Mouse (Mus musculus): ENCODE data around the gene Ppp6r3. TPM values are rescaled to one million over a fixed set of nuclear protein-coding genes. Genes with fewer than 3 reads are reported as not detected.
"Not testable (repeated sequence)": the region's sequence is repeated elsewhere in the genome, so short reads cannot be mapped to it uniquely, and the experiment has no call there.

The Ppp6r3 gene
- polyA plus RNA-seq, 1 experiment from 2014 or later, result 22.3 TPM

- Histone ChIP-seq H3K27me3 (no peaks in the 10 kb centered on the region), H3K4me3 (replicated peaks) (no peak overlapping the region), H3K9ac (no peak overlapping the region), H3K9me3 (replicated peaks) (no peaks in the 10 kb centered on the region), H3K4me1 (replicated peaks) (peaks cover 33% of the 10 kb centered on the region), H3K27ac (no peak overlapping the region), H3K36me3 (peaks cover 38% of the 10 kb centered on the region), H3K4me2 (no peak overlapping the region)
- 85% methylated on average over 2 of the region's 2 CpGs for WGBS (ENCODE audit: insufficient replicate concordance)
- ATAC-seq (ENCODE audit: low read depth) (no peak), DNase-seq (no peak)
These were observed 30.6 kb downstream of the Ppp6r3 start for GRCm38 (mm10) chr19:3544995-3545394.

GRCm38 (mm10) chr19:3542591-3542990 lies 33.0 kb downstream of the Ppp6r3 start:
- Histone ChIP-seq H3K27me3 (no peaks in the 10 kb centered on the region), H3K4me3 (replicated peaks) (no peak overlapping the region), H3K36me3 (peaks cover 47% of the 10 kb centered on the region), H3K4me2 (no peak overlapping the region), H3K9me3 (replicated peaks) (no peaks in the 10 kb centered on the region), H3K27ac (no peak overlapping the region), H3K9ac (no peak overlapping the region), H3K4me1 (replicated peaks) (peaks cover 50% of the 10 kb centered on the region)
- ATAC-seq (ENCODE audit: low read depth) (no peak), DNase-seq (no peak)
- 90% methylated on average over 4 of the region's 4 CpGs for WGBS (ENCODE audit: insufficient replicate concordance)

GRCm38 (mm10) chr19:3540997-3541396 lies 34.6 kb downstream of the Ppp6r3 start:
- DNase-seq (no peak), ATAC-seq (ENCODE audit: low read depth) (peak; percentile 47)
- Histone ChIP-seq H3K27me3 (no peaks in the 10 kb centered on the region), H3K36me3 (peaks cover 43% of the 10 kb centered on the region), H3K9me3 (replicated peaks) (no peaks in the 10 kb centered on the region), H3K4me3 (replicated peaks) (no peak overlapping the region), H3K9ac (no peak overlapping the region), H3K27ac (no peak overlapping the region), H3K4me2 (no peak overlapping the region), H3K4me1 (replicated peaks) (peaks cover 46% of the 10 kb centered on the region)
- WGBS (ENCODE audit: insufficient replicate concordance), result 45% methylated on average over 5 of the region's 5 CpGs

GRCm38 (mm10) chr19:3540254-3540653 lies 35.3 kb downstream of the Ppp6r3 start:
- Histone ChIP-seq H3K4me3 (replicated peaks) (no peak overlapping the region), H3K9me3 (replicated peaks) (no peaks in the 10 kb centered on the region), H3K4me2 (no peak overlapping the region), H3K9ac (no peak overlapping the region), H3K4me1 (replicated peaks) (peaks cover 41% of the 10 kb centered on the region), H3K36me3 (peaks cover 43% of the 10 kb centered on the region), H3K27me3 (no peaks in the 10 kb centered on the region), H3K27ac (no peak overlapping the region)
- WGBS (ENCODE audit: insufficient replicate concordance), result 82% methylated on average over 2 of the region's 2 CpGs
- no peak for DNase-seq
- no peak for ATAC-seq (ENCODE audit: low read depth)

GRCm38 (mm10) chr19:3539456-3539855 lies 36.1 kb downstream of the Ppp6r3 start:
- H3K4me3 ChIP-seq (replicated peaks), result no peak overlapping the region
- H3K27ac ChIP-seq, result no peak overlapping the region
- H3K36me3 ChIP-seq, result peaks cover 43% of the 10 kb centered on the region
- 61% methylated on average over 5 of the region's 5 CpGs for WGBS (ENCODE audit: insufficient replicate concordance)
- H3K4me1 ChIP-seq (replicated peaks), result peaks cover 39% of the 10 kb centered on the region
- no peaks in the 10 kb centered on the region for H3K27me3 ChIP-seq
- no peak overlapping the region for H3K4me2 ChIP-seq
- DNase-seq (no peak), ATAC-seq (ENCODE audit: low read depth) (no peak)
- no peaks in the 10 kb centered on the region for H3K9me3 ChIP-seq (replicated peaks)
- no peak overlapping the region for H3K9ac ChIP-seq

GRCm38 (mm10) chr19:3537658-3538057 lies 37.9 kb downstream of the Ppp6r3 start:
- H3K4me3 ChIP-seq (replicated peaks), result no peak overlapping the region

GRCm38 (mm10) chr19:3534945-3535344 lies 40.6 kb downstream of the Ppp6r3 start:
- DNase-seq (no peak), ATAC-seq (ENCODE audit: low read depth) (no peak)
- Histone ChIP-seq H3K4me1 (replicated peaks) (peaks cover 39% of the 10 kb centered on the region), H3K4me2 (no peak overlapping the region), H3K4me3 (replicated peaks) (no peak overlapping the region), H3K9ac (no peak overlapping the region), H3K27ac (no peak overlapping the region), H3K27me3 (no peaks in the 10 kb centered on the region), H3K9me3 (replicated peaks) (no peaks in the 10 kb centered on the region), H3K36me3 (peaks cover 19% of the 10 kb centered on the region)
- WGBS (ENCODE audit: insufficient replicate concordance), result 76% methylated on average over 3 of the region's 3 CpGs

More at GRCm38 (mm10) chr19:3537658-3538057, 37.9 kb downstream of the Ppp6r3 start:
- ATAC-seq (ENCODE audit: low read depth) (no peak), DNase-seq (no peak)
- Histone ChIP-seq H3K4me2 (no peak overlapping the region), H3K27me3 (no peaks in the 10 kb centered on the region), H3K9me3 (replicated peaks) (no peaks in the 10 kb centered on the region), H3K9ac (no peak overlapping the region), H3K4me1 (replicated peaks) (peaks cover 49% of the 10 kb centered on the region), H3K36me3 (peaks cover 35% of the 10 kb centered on the region), H3K27ac (no peak overlapping the region)
- WGBS (ENCODE audit: insufficient replicate concordance), result 85% methylated on average over 6 of the region's 6 CpGs

- not testable (repeated sequence) for H3K4me3 ChIP-seq (replicated peaks); H3K9me3 ChIP-seq (replicated peaks); H3K9ac ChIP-seq; DNase-seq; H3K27me3 ChIP-seq; H3K4me2 ChIP-seq; H3K27ac ChIP-seq; ATAC-seq (ENCODE audit: low read depth)
- Histone ChIP-seq H3K4me1 (replicated peaks) (peaks cover 33% of the 10 kb centered on the region), H3K36me3 (peaks cover 14% of the 10 kb centered on the region)
- 79% methylated on average over 12 of the region's 12 CpGs for WGBS (ENCODE audit: insufficient replicate concordance)
These were observed 42.1 kb downstream of the Ppp6r3 start for GRCm38 (mm10) chr19:3533266-3533966.

GRCm38 (mm10) chr19:3532717-3533260 lies 42.8 kb downstream of the Ppp6r3 start:
- no peak overlapping the region for H3K9ac ChIP-seq
- WGBS (ENCODE audit: insufficient replicate concordance), result 91% methylated on average over 14 of the region's 14 CpGs
- peaks cover 8% of the 10 kb centered on the region for H3K36me3 ChIP-seq
- no peaks in the 10 kb centered on the region for H3K9me3 ChIP-seq (replicated peaks)
- no peaks in the 10 kb centered on the region for H3K27me3 ChIP-seq
- H3K4me3 ChIP-seq (replicated peaks), result no peak overlapping the region
- no peak overlapping the region for H3K27ac ChIP-seq
- no peak for ATAC-seq (ENCODE audit: low read depth)
- DNase-seq, result no peak
- H3K4me2 ChIP-seq, result no peak overlapping the region
- H3K4me1 ChIP-seq (replicated peaks), result peaks cover 27% of the 10 kb centered on the region

GRCm38 (mm10) chr19:3529781-3530180 lies 45.8 kb downstream of the Ppp6r3 start:
- peaks cover 28% of the 10 kb centered on the region for H3K36me3 ChIP-seq
- no peak overlapping the region for H3K4me2 ChIP-seq
- H3K9ac ChIP-seq, result no peak overlapping the region
- H3K4me3 ChIP-seq (replicated peaks), result no peak overlapping the region
- DNase-seq (no peak), ATAC-seq (ENCODE audit: low read depth) (no peak)
- H3K9me3 ChIP-seq (replicated peaks), result no peaks in the 10 kb centered on the region
- no peaks in the 10 kb centered on the region for H3K27me3 ChIP-seq
- H3K27ac ChIP-seq, result no peak overlapping the region
- WGBS (ENCODE audit: insufficient replicate concordance), result 83% methylated on average over 3 of the region's 3 CpGs
- H3K4me1 ChIP-seq (replicated peaks), result peaks cover 21% of the 10 kb centered on the region

GRCm38 (mm10) chr19:3528646-3529045 lies 46.9 kb downstream of the Ppp6r3 start:
- H3K4me3 ChIP-seq (replicated peaks), result no peak overlapping the region
- 81% methylated on average over 4 of the region's 4 CpGs for WGBS (ENCODE audit: insufficient replicate concordance)
- no peak for DNase-seq
- ATAC-seq (ENCODE audit: low read depth), result no peak
- H3K36me3 ChIP-seq, result peaks cover 34% of the 10 kb centered on the region
- no peak overlapping the region for H3K4me2 ChIP-seq
- H3K27me3 ChIP-seq, result no peaks in the 10 kb centered on the region
- H3K9me3 ChIP-seq (replicated peaks), result no peaks in the 10 kb centered on the region
- peaks cover 10% of the 10 kb centered on the region for H3K4me1 ChIP-seq (replicated peaks)
- no peak overlapping the region for H3K27ac ChIP-seq
- no peak overlapping the region for H3K9ac ChIP-seq

- ATAC-seq (ENCODE audit: low read depth) (no peak), DNase-seq (no peak)
- no peak overlapping the region for H3K27ac ChIP-seq
- H3K4me3 ChIP-seq (replicated peaks), result no peak overlapping the region
- H3K9me3 ChIP-seq (replicated peaks), result no peaks in the 10 kb centered on the region
- H3K4me2 ChIP-seq, result no peak overlapping the region
- H3K4me1 ChIP-seq (replicated peaks), result 0 out of 2 replicates have a peak, but pooled peaks cover 9% of the 10 kb centered on the region
- WGBS (ENCODE audit: insufficient replicate concordance), result 88% methylated on average over 4 of the region's 4 CpGs
- H3K9ac ChIP-seq, result no peak overlapping the region
- H3K36me3 ChIP-seq, result peaks cover 43% of the 10 kb centered on the region
- H3K27me3 ChIP-seq, result no peaks in the 10 kb centered on the region
These were observed 48.0 kb downstream of the Ppp6r3 start for GRCm38 (mm10) chr19:3527531-3527930.
